Mouse (Mus musculus): ENCODE results near the gene Fbxw21. TPM values are rescaled to one million over a fixed set of nuclear protein-coding genes. Genes with fewer than 3 reads are reported as not detected.

The Fbxw21 gene
- polyA plus RNA-seq, 1 experiment: not detected

GRCm38 (mm10) chr9:109116205-109116604, 45.6 kb downstream of the Fbxw21 start:
- TF ChIP-seq CTCF (IDR thresholded peaks at IDR 0.05; ENCODE audit: insufficient read depth, low read depth, low read length) (no peak), POLR2A (IDR thresholded peaks at IDR 0.05; ENCODE audit: insufficient read depth, low read depth, low read length) (no peak)
- Histone ChIP-seq H3K27ac (ENCODE audit: insufficient read depth, low read depth, low read length) (no peak overlapping the region), H3K4me3 (ENCODE audit: insufficient read depth, low read depth, low read length) (no peak overlapping the region), H3K4me1 (ENCODE audit: control insufficient read depth, insufficient read depth, low read length) (no peaks in the 10 kb centered on the region)
- WGBS: 93% methylated on average over 10 of the region's 10 CpGs

- WGBS: 90% methylated on average over 7 of the region's 7 CpGs
- Histone ChIP-seq H3K4me1 (ENCODE audit: control insufficient read depth, insufficient read depth, low read length) (no peaks in the 10 kb centered on the region), H3K4me3 (ENCODE audit: insufficient read depth, low read depth, low read length) (no peak overlapping the region), H3K27ac (ENCODE audit: insufficient read depth, low read depth, low read length) (no peak overlapping the region)
- TF ChIP-seq POLR2A (IDR thresholded peaks at IDR 0.05; ENCODE audit: insufficient read depth, low read depth, low read length) (no peak), CTCF (IDR thresholded peaks at IDR 0.05; ENCODE audit: insufficient read depth, low read depth, low read length) (no peak)
Measured at GRCm38 (mm10) chr9:109114871-109115270, 47.0 kb downstream of the Fbxw21 start.

- 94% methylated on average over 11 of the region's 11 CpGs for WGBS
- no peak overlapping the region for H3K4me3 ChIP-seq (ENCODE audit: insufficient read depth, low read depth, low read length)
- H3K27ac ChIP-seq (ENCODE audit: insufficient read depth, low read depth, low read length): no peak overlapping the region
- TF ChIP-seq POLR2A (IDR thresholded peaks at IDR 0.05; ENCODE audit: insufficient read depth, low read depth, low read length) (no peak), CTCF (IDR thresholded peaks at IDR 0.05; ENCODE audit: insufficient read depth, low read depth, low read length) (no peak)
- H3K4me1 ChIP-seq (ENCODE audit: control insufficient read depth, insufficient read depth, low read length): no peaks in the 10 kb centered on the region
Measured at GRCm38 (mm10) chr9:109114276-109114675, 47.6 kb downstream of the Fbxw21 start.

GRCm38 (mm10) chr9:109113331-109113730, 48.5 kb downstream of the Fbxw21 start:
- no peak for TF ChIP-seq CTCF (IDR thresholded peaks at IDR 0.05; ENCODE audit: insufficient read depth, low read depth, low read length)
- TF ChIP-seq POLR2A (IDR thresholded peaks at IDR 0.05; ENCODE audit: insufficient read depth, low read depth, low read length): no peak
- no peaks in the 10 kb centered on the region for H3K4me1 ChIP-seq (ENCODE audit: control insufficient read depth, insufficient read depth, low read length)
- no peak overlapping the region for H3K27ac ChIP-seq (ENCODE audit: insufficient read depth, low read depth, low read length)
- 95% methylated on average over 8 of the region's 8 CpGs for WGBS
- H3K4me3 ChIP-seq (ENCODE audit: insufficient read depth, low read depth, low read length): no peak overlapping the region

- 94% methylated on average over 9 of the region's 9 CpGs for WGBS
- Histone ChIP-seq H3K4me3 (ENCODE audit: insufficient read depth, low read depth, low read length) (no peak overlapping the region), H3K4me1 (ENCODE audit: control insufficient read depth, insufficient read depth, low read length) (no peaks in the 10 kb centered on the region), H3K27ac (ENCODE audit: insufficient read depth, low read depth, low read length) (no peak overlapping the region)
- TF ChIP-seq CTCF (IDR thresholded peaks at IDR 0.05; ENCODE audit: insufficient read depth, low read depth, low read length) (no peak), POLR2A (IDR thresholded peaks at IDR 0.05; ENCODE audit: insufficient read depth, low read depth, low read length) (no peak)
Measured at GRCm38 (mm10) chr9:109111591-109111990, 50.2 kb downstream of the Fbxw21 start.

GRCm38 (mm10) chr9:109111101-109111500, 50.7 kb downstream of the Fbxw21 start:
- no peaks in the 10 kb centered on the region for H3K4me1 ChIP-seq (ENCODE audit: control insufficient read depth, insufficient read depth, low read length)
- WGBS: 89% methylated on average over 4 of the region's 4 CpGs
- no peak overlapping the region for H3K27ac ChIP-seq (ENCODE audit: insufficient read depth, low read depth, low read length)
- no peak for TF ChIP-seq CTCF (IDR thresholded peaks at IDR 0.05; ENCODE audit: insufficient read depth, low read depth, low read length)
- no peak for TF ChIP-seq POLR2A (IDR thresholded peaks at IDR 0.05; ENCODE audit: insufficient read depth, low read depth, low read length)
- no peak overlapping the region for H3K4me3 ChIP-seq (ENCODE audit: insufficient read depth, low read depth, low read length)

- Histone ChIP-seq H3K4me1 (ENCODE audit: control insufficient read depth, insufficient read depth, low read length) (peaks cover 3% of the 10 kb centered on the region; the same call in 1 of the 2 replicates), H3K4me3 (ENCODE audit: insufficient read depth, low read depth, low read length) (no peak overlapping the region), H3K27ac (ENCODE audit: insufficient read depth, low read depth, low read length) (no peak overlapping the region)
- WGBS: 92% methylated on average over 11 of the region's 11 CpGs
- TF ChIP-seq POLR2A (IDR thresholded peaks at IDR 0.05; ENCODE audit: insufficient read depth, low read depth, low read length) (no peak), CTCF (IDR thresholded peaks at IDR 0.05; ENCODE audit: insufficient read depth, low read depth, low read length) (no peak)
Measured at GRCm38 (mm10) chr9:109110240-109110639, 51.6 kb downstream of the Fbxw21 start.

GRCm38 (mm10) chr9:109107341-109107740, 54.5 kb downstream of the Fbxw21 start:
- 70% methylated on average over 6 of the region's 6 CpGs for WGBS
- H3K27ac ChIP-seq (ENCODE audit: insufficient read depth, low read depth, low read length): no peak overlapping the region
- H3K4me1 ChIP-seq (ENCODE audit: control insufficient read depth, insufficient read depth, low read length): peaks cover 9% of the 10 kb centered on the region
- TF ChIP-seq CTCF (IDR thresholded peaks at IDR 0.05; ENCODE audit: insufficient read depth, low read depth, low read length): no peak
- TF ChIP-seq POLR2A (IDR thresholded peaks at IDR 0.05; ENCODE audit: insufficient read depth, low read depth, low read length): no peak
- no peak overlapping the region for H3K4me3 ChIP-seq (ENCODE audit: insufficient read depth, low read depth, low read length)

GRCm38 (mm10) chr9:109105648-109106047, 56.2 kb downstream of the Fbxw21 start:
- Histone ChIP-seq H3K4me1 (ENCODE audit: control insufficient read depth, insufficient read depth, low read length) (peaks cover 9% of the 10 kb centered on the region), H3K27ac (ENCODE audit: insufficient read depth, low read depth, low read length) (no peak overlapping the region), H3K4me3 (ENCODE audit: insufficient read depth, low read depth, low read length) (no peak overlapping the region)
- no peak for TF ChIP-seq CTCF (IDR thresholded peaks at IDR 0.05; ENCODE audit: insufficient read depth, low read depth, low read length)
- no peak for TF ChIP-seq POLR2A (IDR thresholded peaks at IDR 0.05; ENCODE audit: insufficient read depth, low read depth, low read length)
- WGBS: 85% methylated on average over 12 of the region's 12 CpGs

GRCm38 (mm10) chr9:109105011-109105410, 56.8 kb downstream of the Fbxw21 start:
- no peak overlapping the region; the same call in 1 of the 2 replicates for H3K27ac ChIP-seq (ENCODE audit: insufficient read depth, low read depth, low read length)
- 48% methylated on average over 12 of the region's 12 CpGs for WGBS
- peaks cover 9% of the 10 kb centered on the region for H3K4me1 ChIP-seq (ENCODE audit: control insufficient read depth, insufficient read depth, low read length)
- TF ChIP-seq CTCF (IDR thresholded peaks at IDR 0.05; ENCODE audit: insufficient read depth, low read depth, low read length) (no peak), POLR2A (IDR thresholded peaks at IDR 0.05; ENCODE audit: insufficient read depth, low read depth, low read length) (no peak)
- H3K4me3 ChIP-seq (ENCODE audit: insufficient read depth, low read depth, low read length): no peak overlapping the region

Measured in olfactory bulb, adult 2 months (tissue).